Comparison of ENCODE assay signal across 22 mouse cellular contexts in genomic region chr14:21582301-21582700, GRCm38 (mm10).
"Had no signal": no experiment of that assay in that cellular context is flagged by ENCODE, and none has a peak within 500 bp of the region (broad histone marks: within the 10 kb centered on the region; RNA-seq: fewer than 3 reads in every experiment).

No protein-coding gene starts in this region.

- DNase-seq: kidney, adult 18-20 months; kidney, adult 9 months; kidney, postnatal 14 days; kidney, postnatal 4 days; liver; lung, adult 18-20 months; lung, postnatal 10 days; lung, postnatal 36 days; right cerebral cortex, postnatal 4 days; thymus, adult 18-20 months; thymus, postnatal 36 days had no signal

- H3K4me3 ChIP-seq: limb, embryonic 10.5 days; limb, embryonic 13.5 days; liver, embryonic 12.5 days; liver, embryonic 15.5 days; lung, embryonic 15.5 days; megakaryocyte, embryonic 14.5 days; midbrain, embryonic 10.5 days; midbrain, embryonic 13.5 days; myocyte; neural tube, embryonic 13.5 days had no signal

- H3K27ac ChIP-seq: limb, embryonic 10.5 days; limb, embryonic 13.5 days; liver, embryonic 12.5 days; liver, embryonic 15.5 days; lung, embryonic 15.5 days had no signal

- H3K27me3 ChIP-seq: limb, embryonic 13.5 days; liver, embryonic 12.5 days; liver, embryonic 15.5 days; lung, embryonic 15.5 days; megakaryocyte, embryonic 14.5 days; midbrain, embryonic 13.5 days; neural tube, embryonic 13.5 days had no signal

- H3K36me3 ChIP-seq: limb, embryonic 10.5 days; limb, embryonic 13.5 days; liver, embryonic 12.5 days; liver, embryonic 15.5 days; lung, embryonic 15.5 days; midbrain, embryonic 10.5 days; midbrain, embryonic 13.5 days; neural tube, embryonic 13.5 days had no signal

- H3K9me3 ChIP-seq: limb, embryonic 10.5 days; limb, embryonic 13.5 days; liver, embryonic 12.5 days; liver, embryonic 15.5 days; lung, embryonic 15.5 days; megakaryocyte, embryonic 14.5 days; midbrain, embryonic 10.5 days; midbrain, embryonic 13.5 days; neural tube, embryonic 13.5 days had no signal

- H3K9ac ChIP-seq: limb, embryonic 13.5 days; liver, embryonic 12.5 days; liver, embryonic 15.5 days; lung, embryonic 15.5 days; neural tube, embryonic 13.5 days had no signal

- H3K4me2 ChIP-seq: limb, embryonic 13.5 days; liver, embryonic 12.5 days; liver, embryonic 15.5 days; lung, embryonic 15.5 days; midbrain, embryonic 13.5 days had no signal

- ATAC-seq: liver, embryonic 12.5 days; midbrain, embryonic 13.5 days; midbrain, embryonic 16.5 days had no signal
